Mouse (Mus musculus) thymus, postnatal 0 days (tissue): ENCODE data around the gene Exoc3l2. TPM values are rescaled to one million over a fixed set of nuclear protein-coding genes. Genes with fewer than 3 reads are reported as not detected.

ENCODE experiments used
- DNase-seq: peaks from one replicate; pipeline ENCODE4 v3.0.0-alpha.2; 2015; ENCODE audit warnings: low spot score
- polyA plus RNA-seq: library from polyadenylated mRNA; unstranded; fragments of >200 nt; fragmentation: Nextera tagmentation; extraction: Ambion mirVana; gene quantifications from 2 replicates; pipeline ENCODE4 v1.2.1, GENCODE M21; 2015

Gene Exoc3l2
- polyA plus RNA-seq, 1 experiment from 2014 or later = 0.74 TPM

GRCm38 (mm10) chr7:19455819-19456495, 7.2 kb upstream of the Exoc3l2 start:
- DNase-seq = no peak

GRCm38 (mm10) chr7:19456628-19457027, 6.5 kb upstream of the Exoc3l2 start:
- no peak for DNase-seq

- no peak for DNase-seq
Measured at GRCm38 (mm10) chr7:19457414-19458071, 5.6 kb upstream of the Exoc3l2 start.

- DNase-seq = peak; percentile 73
Measured at GRCm38 (mm10) chr7:19458072-19458486, 5.1 kb upstream of the Exoc3l2 start.

GRCm38 (mm10) chr7:19458591-19459111, 4.5 kb upstream of the Exoc3l2 start, which contains the start of gene Mark4:
Mark4 (minus strand) TSS chr7:19458821.
- DNase-seq = peak; percentile 88

- DNase-seq = no peak
Measured at GRCm38 (mm10) chr7:19459144-19459870, 3.8 kb upstream of the Exoc3l2 start.

GRCm38 (mm10) chr7:19460500-19460899, 2.6 kb upstream of the Exoc3l2 start:
- DNase-seq = no peak

- peak; percentile 68 for DNase-seq
Measured at GRCm38 (mm10) chr7:19461488-19461887, 1.6 kb upstream of the Exoc3l2 start.

- DNase-seq = no peak
Measured at GRCm38 (mm10) chr7:19462443-19462842, 688 bp upstream of the Exoc3l2 start.

- no peak for DNase-seq
Measured at GRCm38 (mm10) chr7:19464367-19465307, 1.5 kb downstream of the Exoc3l2 start.

GRCm38 (mm10) chr7:19466602-19467145, 3.5 kb downstream of the Exoc3l2 start:
- DNase-seq = no peak

- DNase-seq = no peak
Measured at GRCm38 (mm10) chr7:19467638-19468037, 4.5 kb downstream of the Exoc3l2 start.

- DNase-seq = no peak
Measured at GRCm38 (mm10) chr7:19468279-19468678, 5.1 kb downstream of the Exoc3l2 start.

GRCm38 (mm10) chr7:19469404-19469803, 6.3 kb downstream of the Exoc3l2 start:
- no peak for DNase-seq

- no peak for DNase-seq
Measured at GRCm38 (mm10) chr7:19470308-19470707, 7.2 kb downstream of the Exoc3l2 start.

- DNase-seq = no peak
Measured at GRCm38 (mm10) chr7:19472403-19472802, 9.3 kb downstream of the Exoc3l2 start.

- DNase-seq = peak; percentile 63
Measured at GRCm38 (mm10) chr7:19473875-19474443, 10.8 kb downstream of the Exoc3l2 start.

- DNase-seq = no peak
Measured at GRCm38 (mm10) chr7:19477084-19477483, 14.0 kb downstream of the Exoc3l2 start.

GRCm38 (mm10) chr7:19477624-19478384, 14.7 kb downstream of the Exoc3l2 start:
- no peak for DNase-seq
